Mouse (Mus musculus): ENCODE data around the gene Gm11032. TPM values are rescaled to one million over a fixed set of nuclear protein-coding genes. Genes with fewer than 3 reads are reported as not detected.
"Not testable (repeated sequence)": the region's sequence is repeated elsewhere in the genome, so short reads cannot be mapped to it uniquely, and the experiment has no call there.

Gm11032 gene
- polyA plus RNA-seq, 1 experiment from 2014 or later: not detected

DNA sequence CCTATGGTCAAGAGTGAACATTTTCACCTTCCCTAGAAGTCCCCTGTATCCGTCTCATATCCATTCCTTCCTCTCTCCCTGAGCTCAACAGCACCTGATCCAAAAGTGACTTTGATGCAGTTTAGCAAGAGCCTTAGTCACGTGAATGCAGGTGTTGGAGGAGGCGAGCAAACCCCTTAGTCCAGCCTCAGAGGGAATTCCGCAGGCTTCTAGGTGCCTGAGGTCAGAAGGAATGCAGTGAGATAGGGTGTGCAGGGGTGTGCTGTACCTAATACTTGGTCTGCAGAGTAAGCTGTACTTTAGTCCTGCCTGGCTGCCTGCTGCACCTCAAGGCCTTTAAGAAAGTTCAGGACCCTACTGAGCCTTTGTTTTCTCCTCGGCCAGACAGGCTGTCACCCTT lies 23.9 kb downstream of the Gm11032 start:
- peak; percentile 78 for DNase-seq (ENCODE audit: low spot score)
- WGBS: 55% methylated on average over 5 of the region's 5 CpGs
- TF ChIP-seq CTCF (IDR thresholded peaks at IDR 0.05): no peak
- TF ChIP-seq EP300 (IDR thresholded peaks at IDR 0.05): no peak
- H3K4me2 ChIP-seq (replicated peaks; ENCODE audit: low read depth, low read length): no peak overlapping the region
- H3K4me3 ChIP-seq (ENCODE audit: low read depth, low read length): no peak overlapping the region
- no peak overlapping the region for H3K9ac ChIP-seq (replicated peaks; ENCODE audit: low read depth)
- H3K9me3 ChIP-seq (ENCODE audit: low read length): no peaks in the 10 kb centered on the region
- H3K27ac ChIP-seq (ENCODE audit: low read length): 0 out of 2 replicates have a peak overlapping the region, but pooled peaks have one; percentile 22
- no peaks in the 10 kb centered on the region for H3K27me3 ChIP-seq (replicated peaks; ENCODE audit: insufficient read depth, low read length)
- H3K36me3 ChIP-seq (ENCODE audit: insufficient read depth, low read length): peaks cover 17% of the 10 kb centered on the region; the same call in 1 of the 2 replicates
- ATAC-seq: peak; percentile 80
- peaks cover 10% of the 10 kb centered on the region; the same call in 1 of the 2 replicates for H3K4me1 ChIP-seq (ENCODE audit: insufficient read depth, low read depth, low read length)

DNA sequence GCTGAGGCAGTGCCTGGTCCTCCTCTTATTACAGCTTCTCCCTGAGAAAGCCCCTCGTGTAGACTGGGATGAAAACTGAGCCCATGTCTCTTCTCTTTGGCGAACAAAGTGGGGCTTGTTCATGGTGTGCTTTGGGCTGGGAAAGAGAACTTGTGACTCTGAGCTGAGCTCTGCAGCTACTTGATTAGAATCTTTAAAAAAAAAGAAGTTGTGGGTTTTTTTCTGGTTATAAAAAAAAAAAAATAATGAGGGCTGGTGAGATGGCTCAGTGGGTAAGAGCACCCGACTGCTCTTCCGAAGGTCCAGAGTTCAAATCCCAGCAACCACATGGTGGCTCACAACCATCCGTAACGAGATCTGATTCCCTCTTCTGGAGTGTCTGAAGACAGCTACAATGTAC lies 25.3 kb downstream of the Gm11032 start:
- peaks cover 24% of the 10 kb centered on the region; the same call in 1 of the 2 replicates for H3K36me3 ChIP-seq (ENCODE audit: insufficient read depth, low read length)

DNA sequence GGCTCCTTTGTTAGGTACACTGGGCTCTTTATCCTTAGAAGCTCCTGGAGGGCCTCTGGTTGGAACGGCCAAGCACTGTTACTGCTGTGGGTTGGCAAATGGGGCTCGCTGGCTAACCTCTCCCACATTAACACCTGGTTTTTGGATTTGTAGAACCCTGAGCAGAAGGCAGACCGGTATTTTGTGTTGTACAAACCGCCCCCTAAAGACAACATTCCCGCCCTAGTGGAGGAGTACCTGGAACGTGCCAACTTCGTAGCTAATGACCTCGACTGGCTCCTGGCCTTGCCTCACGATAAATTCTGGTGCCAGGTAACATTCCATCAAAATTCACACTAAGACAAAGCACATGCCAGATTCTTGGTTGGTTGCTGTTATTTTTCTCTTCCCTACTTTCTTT lies 26.5 kb downstream of the Gm11032 start:
- no peak for DNase-seq (ENCODE audit: low spot score)
- H3K27ac ChIP-seq (ENCODE audit: low read length): no peak overlapping the region
- H3K9me3 ChIP-seq (ENCODE audit: low read length): no peaks in the 10 kb centered on the region
- no peaks in the 10 kb centered on the region; the same call in 1 of the 2 replicates for H3K4me1 ChIP-seq (ENCODE audit: insufficient read depth, low read depth, low read length)
- 56% methylated on average over 9 of the region's 9 CpGs for WGBS
- H3K4me2 ChIP-seq (replicated peaks; ENCODE audit: low read depth, low read length): no peak overlapping the region
- peaks cover 24% of the 10 kb centered on the region; the same call in 1 of the 2 replicates for H3K36me3 ChIP-seq (ENCODE audit: insufficient read depth, low read length)
- no peak overlapping the region for H3K9ac ChIP-seq (replicated peaks; ENCODE audit: low read depth)
- no peaks in the 10 kb centered on the region for H3K27me3 ChIP-seq (replicated peaks; ENCODE audit: insufficient read depth, low read length)
- no peak overlapping the region for H3K4me3 ChIP-seq (ENCODE audit: low read depth, low read length)
- TF ChIP-seq EP300 (IDR thresholded peaks at IDR 0.05) (no peak), CTCF (IDR thresholded peaks at IDR 0.05) (no peak)
- peak; percentile 48; the same call in 1 of the 2 replicates for ATAC-seq

More for the DNA sequence above, 25.3 kb downstream of the Gm11032 start:
- H3K4me2 ChIP-seq (replicated peaks; ENCODE audit: low read depth, low read length); H3K9me3 ChIP-seq (ENCODE audit: low read length); H3K4me3 ChIP-seq (ENCODE audit: low read depth, low read length); H3K9ac ChIP-seq (replicated peaks; ENCODE audit: low read depth); H3K27ac ChIP-seq (ENCODE audit: low read length); H3K27me3 ChIP-seq (replicated peaks; ENCODE audit: insufficient read depth, low read length); ATAC-seq; H3K4me1 ChIP-seq (ENCODE audit: insufficient read depth, low read depth, low read length); DNase-seq (ENCODE audit: low spot score): not testable (repeated sequence)
- 94% methylated on average over 4 of the region's 6 CpGs for WGBS

DNA sequence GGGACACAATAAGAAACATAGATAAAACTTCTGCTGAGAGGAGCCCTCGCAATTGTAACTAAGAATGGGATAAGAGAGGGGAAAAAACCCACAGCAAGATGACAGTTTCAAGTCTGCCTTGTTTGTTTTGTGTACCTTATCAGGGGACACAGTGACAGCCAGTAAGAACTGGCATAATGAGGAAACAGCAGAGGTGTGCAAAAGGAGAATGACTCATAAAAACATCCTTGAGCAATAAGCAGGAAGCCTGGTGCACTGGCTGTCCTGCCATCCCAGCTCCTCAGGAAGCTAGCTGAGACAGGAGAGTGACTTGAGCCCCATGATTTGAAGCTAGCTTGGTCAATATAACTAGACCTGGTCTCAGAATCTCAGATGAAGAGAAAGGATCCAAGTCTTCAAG lies 40.0 kb downstream of the Gm11032 start:
- Histone ChIP-seq H3K36me3 (ENCODE audit: insufficient read depth, low read length) (0 out of 2 replicates have a peak, but pooled peaks cover 19% of the 10 kb centered on the region), H3K9ac (replicated peaks; ENCODE audit: low read depth) (no peak overlapping the region), H3K4me3 (ENCODE audit: low read depth, low read length) (no peak overlapping the region), H3K27ac (ENCODE audit: low read length) (no peak overlapping the region), H3K27me3 (replicated peaks; ENCODE audit: insufficient read depth, low read length) (no peaks in the 10 kb centered on the region), H3K4me2 (replicated peaks; ENCODE audit: low read depth, low read length) (no peak overlapping the region), H3K4me1 (ENCODE audit: insufficient read depth, low read depth, low read length) (no peaks in the 10 kb centered on the region), H3K9me3 (ENCODE audit: low read length) (no peaks in the 10 kb centered on the region)
- no peak for TF ChIP-seq EP300 (IDR thresholded peaks at IDR 0.05)
- no peak for TF ChIP-seq CTCF (IDR thresholded peaks at IDR 0.05)
- WGBS: 88% methylated on average over 1 of the region's 1 CpGs
- no peak for ATAC-seq
- DNase-seq (ENCODE audit: low spot score): no peak

DNA sequence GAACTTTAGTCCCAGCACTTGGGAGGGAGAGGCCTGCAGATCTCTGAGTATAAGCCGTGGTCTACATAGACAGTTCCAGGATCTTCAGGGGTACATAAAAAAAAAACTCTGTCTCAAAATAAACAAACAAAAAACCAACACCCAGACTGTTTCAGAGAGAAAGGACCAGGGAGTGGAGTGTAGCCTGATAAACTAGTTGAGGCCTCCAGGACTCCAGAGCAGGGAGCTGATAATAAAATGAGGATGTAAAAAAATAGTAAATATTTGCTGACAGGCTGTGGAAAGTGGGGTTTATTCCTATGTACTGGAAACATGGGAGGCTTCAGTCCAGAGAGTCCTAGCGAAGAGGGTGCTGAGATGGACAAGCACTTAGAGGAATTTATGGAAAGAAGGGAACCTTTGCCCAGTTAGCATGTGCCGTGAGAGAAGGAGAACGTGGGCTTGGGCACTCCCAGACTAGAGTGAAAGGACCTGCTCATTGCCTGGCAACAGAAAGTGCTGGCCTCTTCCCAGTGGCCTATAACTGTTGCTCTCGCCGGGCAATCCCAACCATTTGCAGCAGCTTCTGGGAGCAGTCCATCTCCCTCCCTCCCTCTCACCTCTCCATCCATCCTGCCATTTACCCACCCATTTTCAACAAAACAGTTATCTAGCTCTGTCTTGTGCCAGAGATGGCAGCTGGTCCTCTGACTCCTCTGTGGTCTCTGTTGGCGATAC lies 40.6 kb downstream of the Gm11032 start:
- TF ChIP-seq EP300 (IDR thresholded peaks at IDR 0.05): no peak
- TF ChIP-seq CTCF (IDR thresholded peaks at IDR 0.05): no peak
- 71% methylated on average over 7 of the region's 7 CpGs for WGBS
- DNase-seq (ENCODE audit: low spot score) (no peak), ATAC-seq (no peak)
- H3K27ac ChIP-seq (ENCODE audit: low read length): no peak overlapping the region
- H3K4me1 ChIP-seq (ENCODE audit: insufficient read depth, low read depth, low read length): no peaks in the 10 kb centered on the region
- no peaks in the 10 kb centered on the region for H3K27me3 ChIP-seq (replicated peaks; ENCODE audit: insufficient read depth, low read length)
- H3K4me3 ChIP-seq (ENCODE audit: low read depth, low read length): no peak overlapping the region
- H3K9ac ChIP-seq (replicated peaks; ENCODE audit: low read depth): no peak overlapping the region
- no peaks in the 10 kb centered on the region for H3K9me3 ChIP-seq (ENCODE audit: low read length)
- 0 out of 2 replicates have a peak, but pooled peaks cover 19% of the 10 kb centered on the region for H3K36me3 ChIP-seq (ENCODE audit: insufficient read depth, low read length)
- no peak overlapping the region for H3K4me2 ChIP-seq (replicated peaks; ENCODE audit: low read depth, low read length)

DNA sequence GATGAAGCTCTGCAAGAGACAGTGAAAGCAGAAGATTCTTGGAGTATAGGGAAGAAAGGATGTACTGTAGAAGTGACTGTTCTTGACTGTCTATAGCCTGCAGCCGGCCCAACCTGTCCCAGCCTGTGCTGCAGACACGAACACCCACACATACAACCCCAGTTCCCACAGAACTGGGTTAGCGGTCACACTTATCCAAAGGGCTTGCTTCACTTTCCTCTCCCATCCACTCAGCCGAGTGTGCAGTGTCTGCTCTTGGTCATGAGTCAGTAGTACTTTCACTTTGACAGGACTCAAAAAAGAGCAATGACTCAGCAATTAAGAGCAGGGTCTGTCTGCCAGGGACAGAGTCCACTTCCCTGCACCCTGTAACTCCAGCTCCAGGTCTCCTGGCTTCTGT lies 41.5 kb downstream of the Gm11032 start:
- H3K36me3 ChIP-seq (ENCODE audit: insufficient read depth, low read length): 0 out of 2 replicates have a peak, but pooled peaks cover 15% of the 10 kb centered on the region
- 0 out of 2 replicates have a peak overlapping the region, but pooled peaks have one; percentile 1 for H3K27ac ChIP-seq (ENCODE audit: low read length)
- H3K4me2 ChIP-seq (replicated peaks; ENCODE audit: low read depth, low read length): no peak overlapping the region
- ATAC-seq: peak; percentile 64
- no peak overlapping the region for H3K9ac ChIP-seq (replicated peaks; ENCODE audit: low read depth)
- H3K9me3 ChIP-seq (ENCODE audit: low read length): no peaks in the 10 kb centered on the region
- no peak overlapping the region for H3K4me3 ChIP-seq (ENCODE audit: low read depth, low read length)
- no peaks in the 10 kb centered on the region for H3K27me3 ChIP-seq (replicated peaks; ENCODE audit: insufficient read depth, low read length)
- TF ChIP-seq CTCF (IDR thresholded peaks at IDR 0.05) (no peak), EP300 (IDR thresholded peaks at IDR 0.05) (no peak)
- WGBS: 61% methylated on average over 4 of the region's 4 CpGs
- H3K4me1 ChIP-seq (ENCODE audit: insufficient read depth, low read depth, low read length): no peaks in the 10 kb centered on the region
- DNase-seq (ENCODE audit: low spot score): peak; percentile 64
